Mouse (Mus musculus) heart, postnatal 36 days (tissue): ENCODE results near the gene Hlx. TPM values are rescaled to one million over a fixed set of nuclear protein-coding genes. Genes with fewer than 3 reads are reported as not detected.

Experiments
- total RNA-seq, 2 experiments: library from RNA; stranded (reverse); gene quantifications; 2 replicates each; pipeline ENCODE4 v1.2.3; 2021

Gene Hlx
- total RNA-seq, 2 experiments from 2014 or later, result 9.9 to 14.5 TPM

Other genes with a start within 250 kb of the Hlx start
- gene Marc1, start 78.7 kb upstream of the Hlx start, total RNA-seq, result not detected
- gene Marc2, start 113.8 kb upstream of the Hlx start, total RNA-seq, result 100 to 1,000 TPM; 127 to 136 TPM
- gene C130074G19Rik, start 150.6 kb upstream of the Hlx start, total RNA-seq, result 10 to 100 TPM; 18.0 to 19.0 TPM